Mouse (Mus musculus) splenic B cell, adult 2 months (primary cell): ENCODE results near the gene Pcyox1.

ENCODE experiments used
- DNase-seq: peaks from one replicate; pipeline ENCODE4 v3.0.0-alpha.2; 2011; ENCODE audit warnings: low read depth, low spot score
- H3K27me3 ChIP-seq: 2 replicates; pipeline ENCODE4 v1.6.1; 2012; ENCODE audit warnings: mild to moderate bottlenecking, low read length, moderate library complexity, mixed read lengths; ENCODE audit not compliant: control insufficient read depth, poor library complexity, insufficient read depth, severe bottlenecking
- H3K36me3 ChIP-seq: 2 replicates; pipeline ENCODE4 v1.6.1; 2012; ENCODE audit warnings: mild to moderate bottlenecking, low read length, moderate library complexity, mixed read lengths; ENCODE audit not compliant: control insufficient read depth, poor library complexity, insufficient read depth, severe bottlenecking

Gene Pcyox1

GRCm38 (mm10) chr6:86396581-86397256 lies at the start of gene Pcyox1:
Gene Pcyox1 (minus strand): TSS chr6:86397154.
- Histone ChIP-seq H3K27me3 (no peaks in the 10 kb centered on the region), H3K36me3 (no peaks in the 10 kb centered on the region)
- peak; percentile 89 for DNase-seq

- Histone ChIP-seq H3K27me3 (no peaks in the 10 kb centered on the region), H3K36me3 (peaks cover 2% of the 10 kb centered on the region; the same call in 1 of the 2 replicates)
- no peak for DNase-seq
These were observed 48.6 kb upstream of the Pcyox1 start for GRCm38 (mm10) chr6:86445551-86445950.

- no peak for DNase-seq
- H3K27me3 ChIP-seq, result no peaks in the 10 kb centered on the region
- H3K36me3 ChIP-seq, result no peaks in the 10 kb centered on the region; the same call in 1 of the 2 replicates
These were observed 44.6 kb upstream of the Pcyox1 start for GRCm38 (mm10) chr6:86441571-86441970.

GRCm38 (mm10) chr6:86439531-86439930 lies 42.6 kb upstream of the Pcyox1 start:
- peak; percentile 5 for DNase-seq
- Histone ChIP-seq H3K36me3 (no peaks in the 10 kb centered on the region; the same call in 1 of the 2 replicates), H3K27me3 (no peaks in the 10 kb centered on the region)

GRCm38 (mm10) chr6:86439119-86439496 lies 42.2 kb upstream of the Pcyox1 start:
- no peaks in the 10 kb centered on the region for H3K36me3 ChIP-seq
- no peak for DNase-seq

GRCm38 (mm10) chr6:86438272-86439118 lies 41.5 kb upstream of the Pcyox1 start, which contains the start of gene C87436:
Gene C87436 (plus strand): TSS chr6:86438374.
- Histone ChIP-seq H3K36me3 (no peaks in the 10 kb centered on the region), H3K27me3 (no peaks in the 10 kb centered on the region)
- DNase-seq, result peak; percentile 96

More at GRCm38 (mm10) chr6:86439119-86439496, 42.2 kb upstream of the Pcyox1 start:
- H3K27me3 ChIP-seq, result no peaks in the 10 kb centered on the region

- Histone ChIP-seq H3K27me3 (no peaks in the 10 kb centered on the region), H3K36me3 (no peaks in the 10 kb centered on the region)
- peak; percentile 74 for DNase-seq
These were observed 40.8 kb upstream of the Pcyox1 start for GRCm38 (mm10) chr6:86437711-86438110.

GRCm38 (mm10) chr6:86433696-86434095 lies 36.7 kb upstream of the Pcyox1 start:
- Histone ChIP-seq H3K27me3 (no peaks in the 10 kb centered on the region), H3K36me3 (peaks cover 7% of the 10 kb centered on the region; the same call in 1 of the 2 replicates)
- DNase-seq, result no peak

- peaks cover 10% of the 10 kb centered on the region; the same call in 1 of the 2 replicates for H3K36me3 ChIP-seq
- H3K27me3 ChIP-seq, result no peaks in the 10 kb centered on the region
- DNase-seq, result no peak
These were observed 34.6 kb upstream of the Pcyox1 start for GRCm38 (mm10) chr6:86431531-86431930.

GRCm38 (mm10) chr6:86426358-86426757 lies 29.4 kb upstream of the Pcyox1 start, which contains the start of gene Gm44790:
Gene Gm44790 (plus strand): TSS chr6:86426658.
- Histone ChIP-seq H3K27me3 (no peaks in the 10 kb centered on the region), H3K36me3 (peaks cover 14% of the 10 kb centered on the region)
- DNase-seq, result no peak

- DNase-seq, result peak; percentile 61
- Histone ChIP-seq H3K36me3 (peaks cover 16% of the 10 kb centered on the region), H3K27me3 (no peaks in the 10 kb centered on the region)
These were observed 23.5 kb upstream of the Pcyox1 start for GRCm38 (mm10) chr6:86420491-86420890.

- Histone ChIP-seq H3K27me3 (no peaks in the 10 kb centered on the region), H3K36me3 (peaks cover 14% of the 10 kb centered on the region)
- no peak for DNase-seq
These were observed 22.3 kb upstream of the Pcyox1 start for GRCm38 (mm10) chr6:86419239-86419638.

GRCm38 (mm10) chr6:86418711-86419110 lies 21.8 kb upstream of the Pcyox1 start:
- Histone ChIP-seq H3K27me3 (no peaks in the 10 kb centered on the region), H3K36me3 (peaks cover 14% of the 10 kb centered on the region)
- DNase-seq, result peak; percentile 21

GRCm38 (mm10) chr6:86406306-86406705 lies 9.4 kb upstream of the Pcyox1 start:
- no peak for DNase-seq
- Histone ChIP-seq H3K36me3 (no peaks in the 10 kb centered on the region), H3K27me3 (no peaks in the 10 kb centered on the region)

- Histone ChIP-seq H3K27me3 (no peaks in the 10 kb centered on the region), H3K36me3 (no peaks in the 10 kb centered on the region)
- DNase-seq, result peak; percentile 25
These were observed 8.0 kb upstream of the Pcyox1 start for GRCm38 (mm10) chr6:86404996-86405395.
